Mouse (Mus musculus) C2C12 (cell line): Measurements from ENCODE around the gene Tmed1. TPM values are rescaled to one million over a fixed set of nuclear protein-coding genes. Genes with fewer than 3 reads are reported as not detected.

Experiments used
- H3K27me3 ChIP-seq: one replicate; pipeline ENCODE4 v1.6.1; 2011; ENCODE audit not compliant: control insufficient read depth, insufficient read depth, insufficient read length
- H3K36me3 ChIP-seq: one replicate; pipeline ENCODE4 v1.6.1; 2011; ENCODE audit not compliant: control insufficient read depth, insufficient read depth
- H3K4me3 ChIP-seq: one replicate; pipeline ENCODE4 v1.5.1; 2011; ENCODE audit warnings: mild to moderate bottlenecking, control low read depth; ENCODE audit not compliant: poor library complexity, insufficient read depth, severe bottlenecking
- H3K79me2 ChIP-seq: one replicate; pipeline ENCODE4 v1.6.1; 2011; ENCODE audit not compliant: control insufficient read depth, insufficient read depth
- H3K79me3 ChIP-seq: one replicate; pipeline ENCODE4 v1.6.1; 2011; ENCODE audit warnings: low read depth, control low read depth
- H3ac ChIP-seq: one replicate; pipeline ENCODE3; 2011; ENCODE audit warnings: low read depth; ENCODE audit not compliant: control insufficient read depth, insufficient read length
- CEBPB ChIP-seq: IDR thresholded peaks from one replicate; pipeline ENCODE4 v1.6.1; 2011; ENCODE audit warnings: low read depth, mild to moderate bottlenecking, control low read depth, moderate library complexity
- CTCF ChIP-seq: IDR thresholded peaks from one replicate; pipeline ENCODE4 v1.5.1; 2011; ENCODE audit not compliant: control insufficient read depth, insufficient read depth, insufficient read length
- FOSL1 ChIP-seq: IDR thresholded peaks from one replicate; pipeline ENCODE4 v1.8.0; 2011; ENCODE audit warnings: mild to moderate bottlenecking, low read length; ENCODE audit not compliant: poor library complexity, insufficient read depth, severe bottlenecking
- MAX ChIP-seq: IDR thresholded peaks from one replicate; pipeline ENCODE4 v1.6.1; 2011; ENCODE audit warnings: mild to moderate bottlenecking, control low read depth
- MYOD1 ChIP-seq: IDR thresholded peaks from one replicate; pipeline ENCODE4 v1.6.1; 2011; ENCODE audit warnings: low read depth; ENCODE audit not compliant: control insufficient read depth, insufficient read length
- MYOG ChIP-seq: IDR thresholded peaks from one replicate; pipeline ENCODE4 v1.6.1; 2011; ENCODE audit not compliant: control insufficient read depth, insufficient read length; ENCODE audit errors: extremely low read depth
- USF1 ChIP-seq: IDR thresholded peaks from one replicate; pipeline ENCODE4 v1.6.1; 2011; ENCODE audit warnings: low read depth, mild to moderate bottlenecking, control low read depth, moderate library complexity
- polyA plus RNA-seq: library from polyadenylated mRNA; unstranded; fragments of >200 nt; fragmentation: generic; extraction: Trizol; gene quantifications from one replicate; pipeline ENCODE4 v1.2.1, GENCODE M21; 2012; ENCODE audit warnings: missing spikeins

Tmed1 gene
- polyA plus RNA-seq, 1 experiment, result 100 TPM

- Histone ChIP-seq H3K27me3 (no peaks in the 10 kb centered on the region), H3K79me3 (peaks cover 8% of the 10 kb centered on the region), H3K4me3 (no peak overlapping the region), H3ac (no peak overlapping the region), H3K79me2 (peaks cover 17% of the 10 kb centered on the region), H3K36me3 (peaks cover 13% of the 10 kb centered on the region)
- TF ChIP-seq CTCF (no peak), MAX (no peak), CEBPB (no peak), MYOD1 (no peak), MYOG (no peak)
These were observed 4.3 kb downstream of the Tmed1 start for GRCm38 (mm10) chr9:21505767-21506166.

DNA sequence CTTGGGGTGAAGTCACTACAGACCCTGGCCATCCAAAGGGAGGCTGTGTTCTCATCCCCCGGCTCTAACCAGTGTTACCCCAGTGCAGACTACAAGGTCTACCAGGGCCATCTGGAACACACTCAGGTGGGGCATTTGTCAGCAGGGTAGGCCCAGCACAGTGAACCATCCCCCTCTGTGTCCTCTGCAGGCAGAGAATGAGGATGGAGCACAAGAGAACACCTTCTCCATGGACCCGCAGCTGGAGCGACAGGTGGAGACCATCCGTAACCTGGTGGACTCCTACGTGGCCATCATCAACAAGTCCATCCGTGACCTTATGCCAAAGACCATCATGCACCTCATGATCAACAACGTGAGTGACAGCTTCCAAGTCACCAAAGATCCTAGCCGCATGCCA is 6.7 kb downstream of the Tmed1 start:
- Histone ChIP-seq H3K79me2 (peaks cover 5% of the 10 kb centered on the region), H3ac (no peak overlapping the region), H3K79me3 (no peaks in the 10 kb centered on the region), H3K36me3 (peaks cover 17% of the 10 kb centered on the region), H3K4me3 (no peak overlapping the region), H3K27me3 (no peaks in the 10 kb centered on the region)
- TF ChIP-seq CTCF (no peak), MAX (no peak), USF1 (no peak), CEBPB (no peak), FOSL1 (no peak), MYOD1 (no peak), MYOG (no peak)

- peaks cover 17% of the 10 kb centered on the region for H3K79me2 ChIP-seq
- H3K36me3 ChIP-seq, result peaks cover 8% of the 10 kb centered on the region
- H3K4me3 ChIP-seq, result no peak overlapping the region
- H3K27me3 ChIP-seq, result no peaks in the 10 kb centered on the region
- no peak overlapping the region for H3ac ChIP-seq
- H3K79me3 ChIP-seq, result no peaks in the 10 kb centered on the region
- TF ChIP-seq MYOD1 (no peak), MYOG (no peak), FOSL1 (no peak), CTCF (no peak), USF1 (no peak), MAX (no peak)
These were observed 11.7 kb downstream of the Tmed1 start for GRCm38 (mm10) chr9:21498284-21498902.

- Histone ChIP-seq H3K4me3 (no peak overlapping the region), H3K79me3 (no peaks in the 10 kb centered on the region), H3K27me3 (no peaks in the 10 kb centered on the region), H3ac (peak overlapping the region; percentile 10), H3K36me3 (peaks cover 8% of the 10 kb centered on the region), H3K79me2 (peaks cover 23% of the 10 kb centered on the region)
- no peak for TF ChIP-seq FOSL1
- no peak for TF ChIP-seq MAX
- TF ChIP-seq CTCF, result no peak
- no peak for TF ChIP-seq USF1
- TF ChIP-seq MYOG, result no peak
- no peak for TF ChIP-seq MYOD1
- no peak for TF ChIP-seq CEBPB
These were observed 12.4 kb downstream of the Tmed1 start for GRCm38 (mm10) chr9:21497664-21498063.

DNA sequence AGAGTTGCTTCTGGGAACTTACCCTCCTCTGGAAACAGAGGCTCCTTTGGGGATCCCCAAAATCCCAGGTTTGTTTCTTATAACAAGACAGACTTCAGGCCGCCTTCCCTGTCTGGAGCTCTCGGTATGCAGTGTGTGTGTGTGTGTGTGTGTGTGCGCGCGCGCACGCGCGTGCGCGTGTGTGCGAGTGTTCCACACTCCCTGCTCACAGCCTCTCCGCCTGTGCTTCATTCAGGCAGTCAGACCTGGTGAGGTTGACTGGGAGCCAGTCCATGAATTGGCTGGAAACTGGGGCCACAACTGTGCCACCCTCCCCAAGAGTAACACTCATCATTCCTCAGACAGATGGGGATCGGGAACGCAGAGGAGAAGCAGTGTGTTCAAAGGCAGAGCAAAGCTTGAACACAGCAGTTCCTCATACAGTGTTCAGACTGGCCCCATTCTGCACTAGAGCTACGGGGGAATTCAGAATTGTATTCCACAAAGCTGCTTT is 13.0 kb downstream of the Tmed1 start:
- TF ChIP-seq MYOG (no peak), CEBPB (no peak), FOSL1 (no peak), MAX (no peak)

More for the DNA sequence above, 13.0 kb downstream of the Tmed1 start:
- Histone ChIP-seq H3K4me3 (no peak overlapping the region), H3ac (peak overlapping the region; percentile 27), H3K79me2 (peaks cover 23% of the 10 kb centered on the region), H3K79me3 (no peaks in the 10 kb centered on the region), H3K36me3 (peaks cover 8% of the 10 kb centered on the region), H3K27me3 (no peaks in the 10 kb centered on the region)
